Mouse (Mus musculus): ENCODE data around the gene Cep19.

GRCm38 (mm10) chr16:32114968-32115695, 15.5 kb downstream of the Cep19 start:
- TF ChIP-seq POLR2A (IDR thresholded peaks at IDR 0.05; ENCODE audit: borderline replicate concordance, control insufficient read depth, low read depth, low read length) (no peak), CTCF (IDR thresholded peaks at IDR 0.05; ENCODE audit: control insufficient read depth, insufficient read depth, low read length) (peak; percentile 94)

All from bone marrow, adult 2 months (tissue).